Mouse (Mus musculus) hindbrain, embryonic 11.5 days (tissue): ENCODE data around the gene Zfp706. TPM values are rescaled to one million over a fixed set of nuclear protein-coding genes. Genes with fewer than 3 reads are reported as not detected.

Experiments
- ATAC-seq: fragments of 200-750 bp; cut with Nextera tagmentation; 2 replicates; pipeline ENCODE4 v1.8.0; 2017; ENCODE audit warnings: mild to moderate bottlenecking, moderate TSS enrichment, moderate library complexity; ENCODE audit not compliant: low FRiP score
- DNase-seq: peaks from one replicate; pipeline ENCODE4 v3.0.0-alpha.2; 2015; ENCODE audit warnings: low spot score
- H3K27ac ChIP-seq: fragments of 300-500 bp; sonication (generic); 2 replicates; pipeline ENCODE4 v1.5.1; 2014; ENCODE audit warnings: mild to moderate bottlenecking, low read depth, low read length
- H3K27me3 ChIP-seq: fragments of 300-500 bp; sonication (generic); 2 replicates; pipeline ENCODE4 v1.6.1; 2014; ENCODE audit warnings: mild to moderate bottlenecking, low read length, moderate library complexity, mixed read lengths; ENCODE audit not compliant: control insufficient read depth, insufficient read depth
- H3K36me3 ChIP-seq: fragments of 300-500 bp; sonication (generic); 2 replicates; pipeline ENCODE4 v1.6.1; 2014; ENCODE audit warnings: mild to moderate bottlenecking, low read length, moderate library complexity, mixed read lengths; ENCODE audit not compliant: control insufficient read depth, insufficient read depth
- H3K4me1 ChIP-seq: fragments of 300-500 bp; sonication (generic); replicated peaks from 2 replicates; pipeline ENCODE4 v1.6.1; 2014; ENCODE audit warnings: low read length, mixed read lengths; ENCODE audit not compliant: control insufficient read depth, insufficient read depth
- H3K4me2 ChIP-seq: fragments of 300-500 bp; sonication (generic); replicated peaks from 2 replicates; pipeline ENCODE4 v1.6.1; 2014; ENCODE audit warnings: mild to moderate bottlenecking, low read depth, low read length
- H3K4me3 ChIP-seq: fragments of 300-500 bp; sonication (generic); 2 replicates; pipeline ENCODE4 v1.5.1; 2014; ENCODE audit warnings: low read depth, low read length
- H3K9ac ChIP-seq: fragments of 300-500 bp; sonication (generic); 2 replicates; pipeline ENCODE4 v1.6.1; 2014; ENCODE audit warnings: low read depth, low read length
- H3K9me3 ChIP-seq: fragments of 300-500 bp; sonication (generic); 2 replicates; pipeline ENCODE4 v1.6.1; 2016; ENCODE audit warnings: low read length; ENCODE audit not compliant: control insufficient read depth
- WGBS: fragments of 180-500 bp; shearing (Covaris S2); extraction: QIAGEN DNeasy Blood & Tissue Kit; methylation state at CpG from one replicate; pipeline ENCODE4 v1.1.7; 2014; 5-methylcytosine and 5-hydroxymethylcytosine counted together
- polyA plus RNA-seq: library from polyadenylated mRNA; unstranded; fragments of >200 nt; fragmentation: Nextera tagmentation; extraction: Ambion mirVana; gene quantifications from 2 replicates; pipeline ENCODE4 v1.2.1, GENCODE M21; 2014

Zfp706 gene
- polyA plus RNA-seq, 1 experiment from 2014 or later, result 360 TPM

DNA sequence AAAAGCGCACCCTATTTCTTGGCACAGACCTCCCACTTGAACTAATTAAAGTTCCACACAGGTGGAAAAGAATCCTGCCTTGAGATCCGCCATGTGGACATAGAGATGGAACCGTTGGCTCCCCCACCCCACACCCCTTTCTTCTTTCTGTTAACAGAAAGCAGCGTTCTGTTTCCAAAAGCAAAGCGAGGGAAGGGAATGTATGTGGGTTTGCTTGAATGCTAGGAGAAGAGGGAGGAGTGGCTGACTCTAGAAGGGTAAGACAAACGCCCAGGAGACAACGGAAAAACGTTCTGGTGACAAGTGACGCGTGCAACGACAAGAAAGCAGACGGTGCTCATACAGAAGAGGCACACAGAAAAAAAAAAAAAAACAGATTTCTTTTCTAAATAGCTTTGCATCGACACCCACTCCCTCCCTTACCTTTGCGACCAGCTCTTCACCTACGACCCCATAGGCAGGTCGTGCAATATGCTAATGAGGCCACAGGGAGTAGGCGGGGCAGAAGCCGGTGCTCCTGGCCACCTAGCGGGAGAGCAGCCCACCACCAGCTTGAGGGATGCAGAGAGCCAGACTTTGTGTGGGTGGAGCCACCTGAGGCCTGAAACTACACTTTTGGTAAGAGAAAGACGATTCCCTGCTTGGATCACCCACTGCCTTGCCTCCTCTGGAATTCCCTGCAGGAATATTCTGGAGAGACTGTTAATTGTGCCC, 27.9 kb downstream of the Zfp706 start:
- peak overlapping the region; percentile 44 for H3K9ac ChIP-seq
- ATAC-seq, result peak; percentile 87
- no peaks in the 10 kb centered on the region for H3K9me3 ChIP-seq
- H3K36me3 ChIP-seq, result no peaks in the 10 kb centered on the region
- WGBS, result 7% methylated on average over 20 of the region's 20 CpGs
- no peaks in the 10 kb centered on the region for H3K27me3 ChIP-seq
- H3K4me1 ChIP-seq, result peaks cover 3% of the 10 kb centered on the region; the same call in 1 of the 2 replicates
- peak overlapping the region; percentile 30 for H3K4me3 ChIP-seq
- H3K4me2 ChIP-seq, result peak overlapping the region; percentile 45
- H3K27ac ChIP-seq, result no peak overlapping the region
- peak; percentile 73 for DNase-seq

- peak overlapping the region; percentile 44 for H3K9ac ChIP-seq
Observed at GRCm38 (mm10) chr15:36979159-36979487, 28.4 kb downstream of the Zfp706 start.

GRCm38 (mm10) chr15:36977823-36978222, 29.8 kb downstream of the Zfp706 start:
- Histone ChIP-seq H3K4me2 (no peak overlapping the region), H3K4me1 (peaks cover 3% of the 10 kb centered on the region; the same call in 1 of the 2 replicates), H3K27ac (no peak overlapping the region), H3K4me3 (no peak overlapping the region), H3K36me3 (no peaks in the 10 kb centered on the region), H3K9me3 (no peaks in the 10 kb centered on the region), H3K9ac (no peak overlapping the region), H3K27me3 (no peaks in the 10 kb centered on the region)
- DNase-seq, result no peak
- WGBS, result 85% methylated on average over 8 of the region's 8 CpGs
- no peak for ATAC-seq

More at GRCm38 (mm10) chr15:36979159-36979487, 28.4 kb downstream of the Zfp706 start:
- DNase-seq, result no peak
- Histone ChIP-seq H3K4me3 (no peak overlapping the region), H3K27ac (no peak overlapping the region), H3K9me3 (no peaks in the 10 kb centered on the region), H3K36me3 (no peaks in the 10 kb centered on the region), H3K4me2 (peak overlapping the region; percentile 45), H3K27me3 (no peaks in the 10 kb centered on the region), H3K4me1 (peaks cover 3% of the 10 kb centered on the region; the same call in 1 of the 2 replicates)
- 47% methylated on average over 5 of the region's 5 CpGs for WGBS
- no peak for ATAC-seq

DNA sequence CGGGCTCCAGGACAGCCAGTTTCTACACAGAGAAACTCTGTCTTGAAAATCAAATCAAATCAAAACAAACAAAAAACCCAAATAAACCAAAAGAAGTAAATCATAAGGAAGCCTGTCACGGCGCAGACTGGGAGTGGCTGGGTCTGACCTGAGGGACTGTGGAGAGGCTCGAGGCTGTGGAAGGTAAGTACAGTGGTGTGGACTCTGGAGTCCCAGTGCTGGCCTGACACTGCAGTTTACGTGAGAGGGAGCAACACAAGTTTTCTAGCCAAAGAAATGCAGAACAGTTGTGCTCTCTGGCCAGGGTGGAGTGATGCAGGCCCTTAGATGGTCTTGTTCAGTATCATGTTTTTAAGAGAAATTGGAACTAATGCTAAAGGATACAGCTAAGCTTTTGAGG, 31.9 kb downstream of the Zfp706 start:
- Histone ChIP-seq H3K27ac (no peak overlapping the region), H3K9me3 (no peaks in the 10 kb centered on the region), H3K4me3 (no peak overlapping the region), H3K36me3 (no peaks in the 10 kb centered on the region), H3K27me3 (no peaks in the 10 kb centered on the region), H3K4me2 (no peak overlapping the region), H3K9ac (no peak overlapping the region), H3K4me1 (peaks cover 3% of the 10 kb centered on the region; the same call in 1 of the 2 replicates)
- WGBS, result 86% methylated on average over 5 of the region's 5 CpGs
- ATAC-seq, result no peak
- DNase-seq, result no peak

- Histone ChIP-seq H3K36me3 (no peaks in the 10 kb centered on the region), H3K27me3 (no peaks in the 10 kb centered on the region), H3K27ac (no peak overlapping the region), H3K4me3 (no peak overlapping the region), H3K9ac (no peak overlapping the region), H3K4me1 (peaks cover 1% of the 10 kb centered on the region; the same call in 1 of the 2 replicates), H3K4me2 (no peak overlapping the region), H3K9me3 (no peaks in the 10 kb centered on the region)
- ATAC-seq (no peak), DNase-seq (no peak)
- WGBS, result 91% methylated on average over 2 of the region's 2 CpGs
Observed at GRCm38 (mm10) chr15:36975256-36975620, 32.3 kb downstream of the Zfp706 start.

- no peak overlapping the region for H3K9ac ChIP-seq
- no peak overlapping the region for H3K4me2 ChIP-seq
- H3K9me3 ChIP-seq, result no peaks in the 10 kb centered on the region
- no peak for ATAC-seq
- no peaks in the 10 kb centered on the region for H3K36me3 ChIP-seq
- H3K27ac ChIP-seq, result no peak overlapping the region
- no peaks in the 10 kb centered on the region for H3K27me3 ChIP-seq
- H3K4me1 ChIP-seq, result no peaks in the 10 kb centered on the region
- no peak overlapping the region for H3K4me3 ChIP-seq
- WGBS, result 71% methylated on average over 6 of the region's 6 CpGs
- no peak for DNase-seq
Observed at GRCm38 (mm10) chr15:36974614-36975255, 32.8 kb downstream of the Zfp706 start.

DNA sequence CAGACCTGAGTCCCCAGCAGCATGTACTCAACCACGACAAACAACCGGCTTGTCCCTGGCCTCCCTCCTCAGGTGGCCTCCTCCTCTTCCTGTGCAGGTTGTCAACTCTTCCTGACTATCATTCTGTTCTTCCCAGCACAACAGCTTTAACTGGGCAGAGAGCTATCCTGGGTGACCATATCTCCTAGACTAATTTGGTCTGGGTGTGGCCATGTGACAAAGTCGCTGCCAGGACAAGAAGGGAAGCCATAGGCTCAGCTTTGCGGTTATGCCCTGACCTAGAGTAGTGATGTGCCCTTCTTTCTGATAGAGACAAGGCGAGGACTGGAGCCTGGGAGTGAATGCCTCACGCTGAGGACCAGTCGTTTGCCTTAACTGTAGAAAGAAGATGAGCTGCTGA, 33.9 kb downstream of the Zfp706 start:
- ATAC-seq (no peak), DNase-seq (no peak)
- no peaks in the 10 kb centered on the region for H3K36me3 ChIP-seq
- H3K9me3 ChIP-seq, result no peaks in the 10 kb centered on the region
- H3K9ac ChIP-seq, result no peak overlapping the region
- WGBS, result 85% methylated on average over 7 of the region's 7 CpGs
- no peaks in the 10 kb centered on the region for H3K4me1 ChIP-seq
- no peak overlapping the region for H3K27ac ChIP-seq
- H3K27me3 ChIP-seq, result no peaks in the 10 kb centered on the region
- no peak overlapping the region for H3K4me3 ChIP-seq
- H3K4me2 ChIP-seq, result no peak overlapping the region

- ATAC-seq, result no peak
- no peaks in the 10 kb centered on the region for H3K9me3 ChIP-seq
- no peak overlapping the region for H3K4me2 ChIP-seq
- no peaks in the 10 kb centered on the region for H3K36me3 ChIP-seq
- no peak for DNase-seq
- H3K27me3 ChIP-seq, result no peaks in the 10 kb centered on the region
- H3K4me3 ChIP-seq, result no peak overlapping the region
- 80% methylated on average over 6 of the region's 6 CpGs for WGBS
- no peak overlapping the region for H3K27ac ChIP-seq
- no peak overlapping the region for H3K9ac ChIP-seq
- no peaks in the 10 kb centered on the region for H3K4me1 ChIP-seq
Observed at GRCm38 (mm10) chr15:36973290-36973689, 34.3 kb downstream of the Zfp706 start.

GRCm38 (mm10) chr15:36969794-36970193, 37.8 kb downstream of the Zfp706 start:
- no peaks in the 10 kb centered on the region for H3K9me3 ChIP-seq
- WGBS, result 89% methylated on average over 5 of the region's 5 CpGs
- H3K36me3 ChIP-seq, result no peaks in the 10 kb centered on the region
- no peaks in the 10 kb centered on the region for H3K27me3 ChIP-seq
- H3K4me3 ChIP-seq, result no peak overlapping the region
- H3K27ac ChIP-seq, result no peak overlapping the region
- no peak for ATAC-seq
- H3K4me1 ChIP-seq, result no peaks in the 10 kb centered on the region
- H3K4me2 ChIP-seq, result no peak overlapping the region
- H3K9ac ChIP-seq, result no peak overlapping the region
- no peak for DNase-seq
